Mouse (Mus musculus) MEL (cell line): ENCODE data around the gene Ppa1. TPM values are rescaled to one million over a fixed set of nuclear protein-coding genes. Genes with fewer than 3 reads are reported as not detected.

ENCODE experiments used
- DNase-seq: peaks from one replicate; pipeline ENCODE4 v3.0.0; 2011; ENCODE audit warnings: low read depth, low spot score
- H3K27ac ChIP-seq: 2 replicates; pipeline ENCODE4 v1.5.1; 2012; ENCODE audit warnings: low read depth, mild to moderate bottlenecking, control low read depth, low read length, moderate library complexity; ENCODE audit not compliant: control insufficient read depth
- H3K27me3 ChIP-seq, 2 experiments: fragments of 150-350 bp in 1 of 2; sonication (generic) in 1 of 2; 2 replicates each; pipeline ENCODE4 v1.6.1; 2012; ENCODE audit warnings: low read length in 2 of 2, mild to moderate bottlenecking in 2 of 2, improper control_type of control experiment in 1 of 2, moderate library complexity in 1 of 2; ENCODE audit not compliant: insufficient read depth in 2 of 2, control insufficient read depth in 1 of 2
- H3K36me3 ChIP-seq, 2 experiments: 2 replicates each; pipeline ENCODE4 v1.6.1; 2012 to 2014; ENCODE audit warnings: low read length in 2 of 2, improper control_type of control experiment in 1 of 2, inconsistent platforms in 1 of 2, mild to moderate bottlenecking in 1 of 2; ENCODE audit not compliant: insufficient read depth in 2 of 2, control insufficient read depth in 1 of 2
- H3K4me1 ChIP-seq, 2 experiments: fragments of 150-350 bp in 1 of 2; sonication (generic) in 1 of 2; 2 replicates each; pipeline ENCODE4 v1.6.1; 2012; ENCODE audit warnings: low read length in 2 of 2, improper control_type of control experiment in 1 of 2, mild to moderate bottlenecking in 1 of 2; ENCODE audit not compliant: insufficient read depth in 2 of 2, control insufficient read depth in 1 of 2
- H3K4me3 ChIP-seq, 2 experiments: fragments of 150-350 bp in 1 of 2; sonication (generic) in 1 of 2; 2 replicates each; pipeline ENCODE4 v1.5.1; 2012; ENCODE audit warnings: low read depth in 2 of 2, low read length in 2 of 2, mild to moderate bottlenecking in 2 of 2, moderate library complexity in 2 of 2, control low read depth in 1 of 2, improper control_type of control experiment in 1 of 2; ENCODE audit not compliant: control insufficient read depth in 1 of 2, insufficient read depth in 1 of 2
- H3K79me2 ChIP-seq: 2 replicates; pipeline ENCODE4 v1.6.1; 2012; ENCODE audit warnings: mild to moderate bottlenecking, low read length, moderate library complexity; ENCODE audit not compliant: control insufficient read depth, poor library complexity, insufficient read depth
- H3K9ac ChIP-seq: 2 replicates; pipeline ENCODE4 v1.6.1; 2012; ENCODE audit warnings: low read depth, mild to moderate bottlenecking, control low read depth, low read length, moderate library complexity; ENCODE audit not compliant: control insufficient read depth, poor library complexity, severe bottlenecking
- H3K9me3 ChIP-seq: fragments of 150-350 bp; sonication (generic); replicated peaks from 2 replicates; pipeline ENCODE4 v1.6.1; 2012; ENCODE audit warnings: mild to moderate bottlenecking, low read length, improper control_type of control experiment, moderate library complexity; ENCODE audit not compliant: insufficient read depth
- CHD1 ChIP-seq: IDR thresholded peaks from 2 replicates; pipeline ENCODE4 v1.6.1; 2012; ENCODE audit warnings: low read depth, mild to moderate bottlenecking, inconsistent platforms, low read length, improper control_type of control experiment
- CHD2 ChIP-seq: IDR thresholded peaks from 2 replicates; pipeline ENCODE4 v1.6.1; 2011; ENCODE audit warnings: low read length, improper control_type of control experiment
- CTCF ChIP-seq, 3 experiments: IDR thresholded peaks in 2 of 3; conservative IDR thresholded peaks in 1 of 3; 2 replicates each; pipeline ENCODE4 v1.5.1; 2011 to 2012; ENCODE audit warnings: low read length in 3 of 3, low read depth in 2 of 3, mild to moderate bottlenecking in 2 of 3, improper control_type of control experiment in 1 of 3, inconsistent platforms in 1 of 3, mixed read lengths in 1 of 3, moderate library complexity in 1 of 3; ENCODE audit not compliant: control insufficient read depth in 1 of 3, insufficient read depth in 1 of 3, poor library complexity in 1 of 3, severe bottlenecking in 1 of 3
- ETS1 ChIP-seq: IDR thresholded peaks from 2 replicates; pipeline ENCODE4 v1.6.1; 2012; ENCODE audit warnings: low read depth, mild to moderate bottlenecking, inconsistent platforms, low read length, improper control_type of control experiment, moderate library complexity
- GATA1 ChIP-seq: IDR thresholded peaks from 2 replicates; pipeline ENCODE4 v1.6.1; 2011; ENCODE audit warnings: low read depth, low read length, improper control_type of control experiment
- HCFC1 ChIP-seq: IDR thresholded peaks from 2 replicates; pipeline ENCODE4 v1.6.1; 2012; ENCODE audit warnings: low read depth, mild to moderate bottlenecking, inconsistent platforms, low read length, improper control_type of control experiment, moderate library complexity
- KAT2A ChIP-seq: conservative IDR thresholded peaks from 2 replicates; pipeline ENCODE4 v1.6.1; 2012; ENCODE audit warnings: low read depth, low read length, improper control_type of control experiment, inconsistent platforms
- MAZ ChIP-seq: IDR thresholded peaks from 2 replicates; pipeline ENCODE4 v1.6.1; 2012; ENCODE audit warnings: low read depth, mild to moderate bottlenecking, inconsistent platforms, low read length, improper control_type of control experiment
- MEF2A ChIP-seq: IDR thresholded peaks from 2 replicates; pipeline ENCODE4 v1.6.1; 2014; ENCODE audit warnings: low read depth, mild to moderate bottlenecking, inconsistent platforms, low read length, improper control_type of control experiment; ENCODE audit not compliant: poor library complexity, insufficient replicate concordance, severe bottlenecking; ENCODE audit errors: extremely low read depth
- MXI1 ChIP-seq: IDR thresholded peaks from 2 replicates; pipeline ENCODE4 v1.6.1; 2011; ENCODE audit warnings: mild to moderate bottlenecking, low read depth, low read length, improper control_type of control experiment
- MYB ChIP-seq: IDR thresholded peaks from 2 replicates; pipeline ENCODE4 v1.6.1; 2011; ENCODE audit warnings: mild to moderate bottlenecking, low read depth, low read length, improper control_type of control experiment
- MYC ChIP-seq: IDR thresholded peaks from 2 replicates; pipeline ENCODE4 v1.6.1; 2011; ENCODE audit warnings: low read depth, mild to moderate bottlenecking, low read length, improper control_type of control experiment, moderate library complexity
- NELFE ChIP-seq: IDR thresholded peaks from 2 replicates; pipeline ENCODE4 v1.6.1; 2011; ENCODE audit warnings: low read depth, low read length, improper control_type of control experiment
- POLR2A ChIP-seq, 2 experiments: IDR thresholded peaks; 2 replicates each; pipeline ENCODE4 v1.6.1; 2011 to 2012; ENCODE audit warnings: low read length in 2 of 2, mild to moderate bottlenecking in 2 of 2, control low read depth in 1 of 2, improper control_type of control experiment in 1 of 2, low read depth in 1 of 2, moderate library complexity in 1 of 2; ENCODE audit not compliant: control insufficient read depth in 1 of 2, insufficient read depth in 1 of 2, poor library complexity in 1 of 2
- POLR2AphosphoS5 ChIP-seq: IDR thresholded peaks from 2 replicates; pipeline ENCODE4 v1.6.1; 2012; ENCODE audit warnings: low read depth, borderline replicate concordance, mild to moderate bottlenecking, inconsistent platforms, low read length, moderate library complexity, mixed read lengths
- RCOR1 ChIP-seq: IDR thresholded peaks from 2 replicates; pipeline ENCODE4 v1.6.1; 2012; ENCODE audit warnings: low read depth, mild to moderate bottlenecking, inconsistent platforms, low read length, improper control_type of control experiment
- SIN3A ChIP-seq: IDR thresholded peaks from 2 replicates; pipeline ENCODE4 v1.6.1; 2012; ENCODE audit warnings: low read length, improper control_type of control experiment, inconsistent platforms
- TCF12 ChIP-seq: IDR thresholded peaks from 2 replicates; pipeline ENCODE4 v1.6.1; 2014; ENCODE audit warnings: low read depth, mild to moderate bottlenecking, inconsistent platforms, low read length, improper control_type of control experiment, moderate library complexity
- UBTF ChIP-seq: IDR thresholded peaks from 2 replicates; pipeline ENCODE4 v1.6.1; 2012; ENCODE audit warnings: low read depth, mild to moderate bottlenecking, inconsistent platforms, low read length, improper control_type of control experiment, moderate library complexity, borderline replicate concordance; ENCODE audit not compliant: insufficient read depth
- USF1 ChIP-seq: IDR thresholded peaks from 2 replicates; pipeline ENCODE4 v1.6.1; 2014; ENCODE audit warnings: low read depth, mild to moderate bottlenecking, inconsistent platforms, low read length, improper control_type of control experiment, moderate library complexity
- USF2 ChIP-seq, 2 experiments: IDR thresholded peaks; 2 replicates each; pipeline ENCODE4 v1.6.1; 2011 to 2012; ENCODE audit warnings: improper control_type of control experiment in 2 of 2, low read length in 2 of 2, borderline replicate concordance in 1 of 2, inconsistent platforms in 1 of 2, low read depth in 1 of 2, mild to moderate bottlenecking in 1 of 2; ENCODE audit not compliant: insufficient read depth in 1 of 2
- ZMIZ1 ChIP-seq: IDR thresholded peaks from 2 replicates; pipeline ENCODE4 v1.6.1; 2012; ENCODE audit warnings: low read depth, mild to moderate bottlenecking, inconsistent platforms, low read length, improper control_type of control experiment, moderate library complexity
- ZNF384 ChIP-seq: IDR thresholded peaks from 2 replicates; pipeline ENCODE4 v1.6.1; 2012; ENCODE audit warnings: low read depth, mild to moderate bottlenecking, inconsistent platforms, low read length, improper control_type of control experiment
- polyA plus RNA-seq, 2 experiments: library from polyadenylated mRNA; stranded (reverse) in 1 of 2; unstranded in 1 of 2; fragments of >175 nt in 1 of 2; fragments of >200 nt in 1 of 2; gene quantifications; 2 replicates each; pipeline versions ENCODE4 v1.2.1 to v1.2.4; 2012; ENCODE audit warnings: low replicate concordance in 2 of 2, low read depth in 1 of 2; ENCODE audit not compliant: insufficient read length in 2 of 2, insufficient read depth in 1 of 2, missing spikeins in 1 of 2
- total RNA-seq: library from RNA; depleted of rRNA; stranded (reverse); fragments of 300-350 nt; gene quantifications from 2 replicates; pipeline ENCODE4 v1.2.3, GENCODE M21; 2012

Ppa1 gene
- total and polyA plus RNA-seq, 3 experiments = 197 to 201 TPM; not detected in 1

DNA sequence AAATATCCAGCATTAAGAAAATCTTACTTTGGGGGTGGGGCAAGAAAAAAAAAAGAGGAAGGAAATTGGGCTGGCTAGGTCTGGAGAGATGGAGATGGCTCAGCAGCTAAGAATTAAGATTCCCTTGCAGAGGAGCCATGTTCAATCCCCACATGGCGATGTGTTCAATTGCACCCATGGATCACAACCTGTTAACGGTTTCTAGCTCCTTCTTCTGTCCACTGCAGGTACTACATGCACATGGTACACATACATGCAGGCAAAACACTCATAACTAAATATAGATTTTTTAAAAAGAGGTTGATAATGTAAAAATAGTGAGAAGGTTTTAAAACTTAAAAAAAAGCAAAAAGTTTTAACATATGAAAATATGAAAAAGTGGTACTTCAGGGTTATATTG lies 29.8 kb upstream of the Ppa1 start:
- Histone ChIP-seq H3K36me3 (no peaks in the 10 kb centered on the region), H3K27ac (no peak overlapping the region), H3K27me3 (no peaks in the 10 kb centered on the region), H3K9me3 (no peaks in the 10 kb centered on the region), H3K4me3 (no peak overlapping the region), H3K9ac (no peak overlapping the region), H3K79me2 (no peaks in the 10 kb centered on the region), H3K4me1 (no peaks in the 10 kb centered on the region)
- TF ChIP-seq USF1 (no peak), MEF2A (no peak), CHD1 (no peak), CHD2 (no peak), MYB (no peak), MXI1 (no peak), UBTF (no peak), CTCF (IDR thresholded peaks at IDR 0.05 in 2 of 3, conservative IDR thresholded peaks at IDR 0.05 in 1 of 3; ENCODE audit: control insufficient read depth in 1 of 3, insufficient read depth in 1 of 3, low read depth in 2 of 3, low read length in 3 of 3, poor library complexity in 1 of 3, severe bottlenecking in 1 of 3) (peak in 1 of 3 experiments; percentile 27; a peak in 3 of 6 replicates), MYC (no peak)
- peak; percentile 48 for DNase-seq

DNA sequence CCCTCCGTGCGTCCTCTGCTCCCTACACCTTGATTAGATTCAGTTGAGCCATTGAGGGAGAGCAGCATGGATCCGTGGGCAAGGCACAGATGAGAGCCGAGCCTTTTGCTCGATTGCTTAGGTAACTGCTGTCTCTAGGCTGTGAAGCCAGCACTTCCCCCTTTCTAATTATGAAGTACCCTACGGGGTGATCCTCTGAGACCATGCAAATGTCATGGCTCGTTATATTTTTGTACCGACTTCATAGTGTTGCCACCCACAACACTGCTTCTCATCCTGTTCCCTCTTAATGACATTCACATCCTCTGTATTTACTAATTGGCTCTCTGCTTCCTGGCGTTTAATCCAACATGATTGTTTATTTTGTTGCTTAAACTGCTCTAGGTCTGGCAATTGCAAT lies 26.7 kb upstream of the Ppa1 start:
- Histone ChIP-seq H3K9ac (no peak overlapping the region), H3K79me2 (no peaks in the 10 kb centered on the region), H3K4me3 (no peak overlapping the region), H3K4me1 (no peaks in the 10 kb centered on the region), H3K27me3 (no peaks in the 10 kb centered on the region), H3K36me3 (no peaks in the 10 kb centered on the region), H3K27ac (no peak overlapping the region), H3K9me3 (no peaks in the 10 kb centered on the region)
- no peak for DNase-seq
- TF ChIP-seq MXI1 (no peak), HCFC1 (no peak), GATA1 (no peak), MEF2A (no peak), CHD2 (no peak), CTCF (IDR thresholded peaks at IDR 0.05 in 2 of 3, conservative IDR thresholded peaks at IDR 0.05 in 1 of 3; ENCODE audit: control insufficient read depth in 1 of 3, insufficient read depth in 1 of 3, low read depth in 2 of 3, low read length in 3 of 3, poor library complexity in 1 of 3, severe bottlenecking in 1 of 3) (no peak), NELFE (no peak), POLR2AphosphoS5 (no peak), TCF12 (no peak), ZNF384 (no peak), SIN3A (no peak), ETS1 (no peak), RCOR1 (no peak), ZMIZ1 (no peak), MAZ (no peak), USF2 (IDR thresholded peaks at IDR 0.05; ENCODE audit: borderline replicate concordance in 1 of 2, insufficient read depth in 1 of 2, low read depth in 1 of 2, low read length in 2 of 2) (no peak), KAT2A (no peak), MYC (no peak), POLR2A (IDR thresholded peaks at IDR 0.05; ENCODE audit: control insufficient read depth in 1 of 2, insufficient read depth in 1 of 2, low read depth in 1 of 2, low read length in 2 of 2, poor library complexity in 1 of 2) (no peak)
